Mouse (Mus musculus): Measurements from ENCODE around the gene Rasl11b.

Rasl11b gene

GRCm38 (mm10) chr5:74245641-74246145, 50.6 kb downstream of the Rasl11b start:
- in situ Hi-C loops (cut with MboI; ENCODE audit: unreplicated experiment in 2 of 2) = no loop called here

GRCm38 (mm10) chr5:74246453-74246852, 51.4 kb downstream of the Rasl11b start:
- in situ Hi-C loops (cut with MboI; ENCODE audit: unreplicated experiment in 2 of 2) = no loop called here

- in situ Hi-C loops (cut with MboI; ENCODE audit: unreplicated experiment in 2 of 2) = no loop called here
These were observed 51.9 kb downstream of the Rasl11b start for GRCm38 (mm10) chr5:74246971-74247370.
